Mouse (Mus musculus) thymus, adult 18-20 months (tissue): ENCODE data around the gene Npas3.

ENCODE experiments used
- DNase-seq, 2 experiments: peaks; one replicate each; pipeline ENCODE4 v3.0.0; 2022; ENCODE audit warnings: mixed read lengths in 2 of 2

Npas3 gene

GRCm38 (mm10) chr12:53698483-53699227 lies 450.2 kb downstream of the Npas3 start:
- no peak for DNase-seq

- no peak for DNase-seq
Measured at GRCm38 (mm10) chr12:53719896-53720295, 471.4 kb downstream of the Npas3 start.

GRCm38 (mm10) chr12:53722156-53722555 lies 473.7 kb downstream of the Npas3 start:
- DNase-seq = no peak

- no peak for DNase-seq
Measured at GRCm38 (mm10) chr12:53722718-53723698, 474.5 kb downstream of the Npas3 start.

GRCm38 (mm10) chr12:53729275-53729674 lies 480.8 kb downstream of the Npas3 start:
- DNase-seq = no peak

- no peak for DNase-seq
Measured at GRCm38 (mm10) chr12:53738549-53739292, 490.2 kb downstream of the Npas3 start.

- no peak for DNase-seq
Measured at GRCm38 (mm10) chr12:53746653-53747052, 498.2 kb downstream of the Npas3 start.

- DNase-seq = no peak
Measured at GRCm38 (mm10) chr12:53749375-53749774, 500.9 kb downstream of the Npas3 start.

- no peak for DNase-seq
Measured at GRCm38 (mm10) chr12:53752281-53753072, 504.0 kb downstream of the Npas3 start.

GRCm38 (mm10) chr12:53753368-53753937 lies 505.0 kb downstream of the Npas3 start:
- no peak for DNase-seq

GRCm38 (mm10) chr12:53754236-53754635 lies 505.8 kb downstream of the Npas3 start:
- DNase-seq = no peak

GRCm38 (mm10) chr12:53757631-53758030 lies 509.2 kb downstream of the Npas3 start:
- no peak for DNase-seq

- no peak for DNase-seq
Measured at GRCm38 (mm10) chr12:53758356-53758755, 509.9 kb downstream of the Npas3 start.

GRCm38 (mm10) chr12:53764143-53764542 lies 515.7 kb downstream of the Npas3 start:
- DNase-seq = no peak

GRCm38 (mm10) chr12:53768392-53768791 lies 519.9 kb downstream of the Npas3 start:
- no peak for DNase-seq

- no peak for DNase-seq
Measured at GRCm38 (mm10) chr12:53771394-53771936, 523.0 kb downstream of the Npas3 start.

- DNase-seq = no peak
Measured at GRCm38 (mm10) chr12:53781850-53782552, 533.5 kb downstream of the Npas3 start.

GRCm38 (mm10) chr12:53789501-53789900 lies 541.0 kb downstream of the Npas3 start:
- DNase-seq = no peak

- no peak for DNase-seq
Measured at GRCm38 (mm10) chr12:53794718-53795400, 546.4 kb downstream of the Npas3 start.

GRCm38 (mm10) chr12:53801831-53802230 lies 553.4 kb downstream of the Npas3 start:
- no peak for DNase-seq
